Mouse (Mus musculus) embryonic facial prominence, embryonic 14.5 days (tissue): ENCODE results near the gene Tspyl3. TPM values are rescaled to one million over a fixed set of nuclear protein-coding genes. Genes with fewer than 3 reads are reported as not detected.

Experiments used
- ATAC-seq: fragments of 200-750 bp; cut with Nextera tagmentation; 2 replicates; pipeline ENCODE4 v1.8.0; 2017; ENCODE audit warnings: low read depth, moderate number of reproducible peaks, moderate TSS enrichment
- DNase-seq: peaks from one replicate; pipeline ENCODE4 v3.0.0-alpha.2; 2015; ENCODE audit warnings: low spot score
- H3K27ac ChIP-seq: fragments of 300-500 bp; sonication (generic); replicated peaks from 2 replicates; pipeline ENCODE4 v1.5.1; 2014; ENCODE audit warnings: low read depth, mild to moderate bottlenecking, low read length, moderate library complexity
- H3K27me3 ChIP-seq: fragments of 300-500 bp; sonication (generic); replicated peaks from 2 replicates; pipeline ENCODE4 v1.6.1; 2014; ENCODE audit warnings: low read length; ENCODE audit not compliant: control insufficient read depth, insufficient read depth
- H3K36me3 ChIP-seq: fragments of 300-500 bp; sonication (generic); 2 replicates; pipeline ENCODE4 v1.6.1; 2014; ENCODE audit warnings: low read length, mixed read lengths; ENCODE audit not compliant: control insufficient read depth, insufficient read depth
- H3K4me1 ChIP-seq: fragments of 300-500 bp; sonication (generic); 2 replicates; pipeline ENCODE4 v1.6.1; 2014; ENCODE audit warnings: antibody characterized with exemption, low read length; ENCODE audit not compliant: control insufficient read depth, insufficient read depth
- H3K4me2 ChIP-seq: fragments of 300-500 bp; sonication (generic); 2 replicates; pipeline ENCODE4 v1.6.1; 2014; ENCODE audit warnings: low read depth, mild to moderate bottlenecking, low read length, moderate library complexity, mixed read lengths
- H3K4me3 ChIP-seq: fragments of 300-500 bp; sonication (generic); 2 replicates; pipeline ENCODE4 v1.5.1; 2014; ENCODE audit warnings: low read depth, mild to moderate bottlenecking, low read length
- H3K9ac ChIP-seq: fragments of 300-500 bp; sonication (generic); 2 replicates; pipeline ENCODE4 v1.6.1; 2014; ENCODE audit warnings: low read depth, mild to moderate bottlenecking, low read length, moderate library complexity, mixed read lengths
- H3K9me3 ChIP-seq: fragments of 300-500 bp; sonication (generic); 2 replicates; pipeline ENCODE4 v1.6.1; 2016; ENCODE audit warnings: low read length; ENCODE audit not compliant: control insufficient read depth
- WGBS: fragments of 180-500 bp; shearing (Covaris S2); extraction: QIAGEN DNeasy Blood & Tissue Kit; methylation state at CpG from one replicate; pipeline ENCODE4 v1.1.7; 2014; 5-methylcytosine and 5-hydroxymethylcytosine counted together
- polyA plus RNA-seq: library from polyadenylated mRNA; unstranded; fragments of >200 nt; fragmentation: Nextera tagmentation; extraction: Ambion mirVana; gene quantifications from 2 replicates; pipeline ENCODE4 v1.2.1, GENCODE M21; 2014

Tspyl3 gene
- polyA plus RNA-seq, 1 experiment from 2014 or later, result 12.0 TPM

GRCm38 (mm10) chr2:153222130-153222529 lies 3.1 kb downstream of the Tspyl3 start:
- H3K36me3 ChIP-seq, result 0 out of 2 replicates have a peak, but pooled peaks cover 2% of the 10 kb centered on the region
- no peaks in the 10 kb centered on the region for H3K27me3 ChIP-seq
- DNase-seq (no peak), ATAC-seq (no peak)
- no peaks in the 10 kb centered on the region for H3K9me3 ChIP-seq
- no peak overlapping the region for H3K27ac ChIP-seq
- H3K4me2 ChIP-seq, result no peak overlapping the region
- H3K9ac ChIP-seq, result no peak overlapping the region
- peaks cover 3% of the 10 kb centered on the region; the same call in 1 of the 2 replicates for H3K4me1 ChIP-seq
- no peak overlapping the region for H3K4me3 ChIP-seq

GRCm38 (mm10) chr2:153221620-153222019 lies 3.6 kb downstream of the Tspyl3 start:
- Histone ChIP-seq H3K9ac (no peak overlapping the region), H3K27ac (no peak overlapping the region), H3K27me3 (no peaks in the 10 kb centered on the region), H3K36me3 (no peaks in the 10 kb centered on the region), H3K4me1 (peaks cover 3% of the 10 kb centered on the region; the same call in 1 of the 2 replicates), H3K9me3 (no peaks in the 10 kb centered on the region), H3K4me2 (no peak overlapping the region), H3K4me3 (no peak overlapping the region)
- DNase-seq, result no peak
- no peak for ATAC-seq
- 91% methylated on average over 4 of the region's 4 CpGs for WGBS

DNA sequence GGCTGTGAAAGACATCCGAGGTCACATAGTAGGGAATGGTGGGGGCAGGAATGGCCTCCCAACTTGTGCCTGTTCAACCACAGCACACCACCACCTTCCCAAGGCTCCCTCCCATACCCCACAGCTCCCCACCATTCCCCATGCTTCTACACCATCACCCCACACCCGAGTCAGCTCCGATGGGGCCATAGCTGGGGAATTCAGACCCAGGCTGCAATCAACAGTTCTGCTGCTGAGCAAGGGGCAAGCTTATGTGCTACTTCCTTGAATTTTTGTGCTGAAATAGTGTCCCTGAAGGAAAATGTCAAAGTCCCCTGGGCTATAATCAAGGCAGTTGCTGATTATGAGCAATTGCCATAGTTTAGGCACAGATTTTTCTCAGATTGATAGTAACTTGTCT lies 6.7 kb downstream of the Tspyl3 start:
- Histone ChIP-seq H3K9ac (no peak overlapping the region), H3K27ac (no peak overlapping the region), H3K4me3 (no peak overlapping the region), H3K4me2 (no peak overlapping the region), H3K36me3 (no peaks in the 10 kb centered on the region), H3K4me1 (no peaks in the 10 kb centered on the region), H3K9me3 (no peaks in the 10 kb centered on the region), H3K27me3 (no peaks in the 10 kb centered on the region)
- 84% methylated on average over 3 of the region's 3 CpGs for WGBS
- no peak for DNase-seq
- ATAC-seq, result no peak

GRCm38 (mm10) chr2:153217826-153218340 lies 7.4 kb downstream of the Tspyl3 start:
- no peak for ATAC-seq
- DNase-seq, result no peak
- Histone ChIP-seq H3K27me3 (no peaks in the 10 kb centered on the region), H3K4me2 (no peak overlapping the region), H3K9me3 (no peaks in the 10 kb centered on the region), H3K4me3 (no peak overlapping the region), H3K36me3 (no peaks in the 10 kb centered on the region), H3K27ac (no peak overlapping the region), H3K9ac (no peak overlapping the region), H3K4me1 (no peaks in the 10 kb centered on the region)
- WGBS, result 87% methylated on average over 10 of the region's 10 CpGs

GRCm38 (mm10) chr2:153215421-153215820 lies 9.8 kb downstream of the Tspyl3 start:
- Histone ChIP-seq H3K9me3 (no peaks in the 10 kb centered on the region), H3K9ac (no peak overlapping the region), H3K4me2 (no peak overlapping the region), H3K4me3 (no peak overlapping the region), H3K4me1 (no peaks in the 10 kb centered on the region), H3K27me3 (no peaks in the 10 kb centered on the region), H3K27ac (no peak overlapping the region), H3K36me3 (0 out of 2 replicates have a peak, but pooled peaks cover 8% of the 10 kb centered on the region)
- DNase-seq (no peak), ATAC-seq (no peak)
- WGBS, result 72% methylated on average over 4 of the region's 4 CpGs

DNA sequence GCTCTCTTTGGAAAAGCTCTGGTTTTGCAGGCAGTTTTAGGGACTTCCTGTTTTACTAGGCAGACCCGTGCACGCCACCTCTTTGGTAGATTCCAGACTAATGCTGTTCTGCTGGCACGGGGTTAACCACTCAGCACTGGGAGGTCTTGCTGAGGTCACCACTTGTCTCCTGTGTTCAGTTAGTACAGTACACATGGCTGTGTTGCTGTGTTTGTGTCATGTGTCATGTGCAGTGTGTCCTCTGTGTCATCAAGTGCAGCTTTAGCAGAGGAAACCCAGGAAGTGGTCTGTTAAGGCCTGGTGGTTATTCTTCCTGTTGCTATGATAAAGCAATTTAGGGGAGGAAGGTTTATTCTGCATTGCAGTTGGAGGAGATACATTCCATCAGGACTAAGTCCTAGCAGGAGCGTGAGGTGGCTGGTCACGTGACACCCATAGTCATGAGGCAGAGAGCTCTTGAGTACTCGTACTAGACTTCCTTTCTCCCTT lies 10.4 kb downstream of the Tspyl3 start:
- DNase-seq (no peak), ATAC-seq (no peak)
- H3K4me2 ChIP-seq, result no peak overlapping the region
- H3K9me3 ChIP-seq, result no peaks in the 10 kb centered on the region
- WGBS, result 55% methylated on average over 6 of the region's 6 CpGs
- no peaks in the 10 kb centered on the region for H3K4me1 ChIP-seq
- no peak overlapping the region for H3K9ac ChIP-seq
- H3K27me3 ChIP-seq, result no peaks in the 10 kb centered on the region
- peaks cover 14% of the 10 kb centered on the region; the same call in 1 of the 2 replicates for H3K36me3 ChIP-seq
- no peak overlapping the region for H3K4me3 ChIP-seq
- H3K27ac ChIP-seq, result no peak overlapping the region

- Histone ChIP-seq H3K4me1 (no peaks in the 10 kb centered on the region), H3K36me3 (peaks cover 26% of the 10 kb centered on the region), H3K4me2 (no peak overlapping the region), H3K27me3 (no peaks in the 10 kb centered on the region), H3K4me3 (no peak overlapping the region), H3K9ac (no peak overlapping the region), H3K9me3 (no peaks in the 10 kb centered on the region), H3K27ac (no peak overlapping the region)
- WGBS, result 82% methylated on average over 4 of the region's 4 CpGs
- ATAC-seq (no peak), DNase-seq (no peak)
Observed at GRCm38 (mm10) chr2:153213351-153213750, 11.9 kb downstream of the Tspyl3 start.

DNA sequence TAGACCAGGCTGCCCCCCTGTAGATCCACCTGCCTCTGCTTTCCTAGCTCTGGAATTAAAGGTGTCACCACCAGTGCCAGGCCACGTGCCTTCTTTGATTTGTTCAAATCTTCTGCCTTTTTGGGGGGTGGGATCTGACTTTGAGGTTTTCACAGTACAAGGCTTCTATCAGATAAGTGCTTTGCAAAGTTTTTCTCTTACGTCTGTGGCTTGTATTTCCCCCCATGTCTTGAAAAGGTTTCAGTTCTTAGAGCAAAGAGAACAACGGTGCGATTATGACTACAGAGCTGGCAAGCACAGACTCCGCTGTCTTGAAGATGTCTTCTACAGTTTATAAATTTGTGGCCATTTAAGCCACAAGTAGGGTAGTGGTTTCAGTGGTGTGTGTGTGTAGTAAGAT lies 13.8 kb downstream of the Tspyl3 start:
- DNase-seq, result no peak
- no peak overlapping the region for H3K27ac ChIP-seq
- no peak overlapping the region for H3K9ac ChIP-seq
- no peaks in the 10 kb centered on the region for H3K27me3 ChIP-seq
- WGBS, result 92% methylated on average over 5 of the region's 5 CpGs
- H3K4me2 ChIP-seq, result no peak overlapping the region
- no peaks in the 10 kb centered on the region for H3K9me3 ChIP-seq
- peaks cover 43% of the 10 kb centered on the region for H3K36me3 ChIP-seq
- no peak overlapping the region for H3K4me3 ChIP-seq
- H3K4me1 ChIP-seq, result no peaks in the 10 kb centered on the region
- ATAC-seq, result no peak

GRCm38 (mm10) chr2:153209286-153209685 lies 16.0 kb downstream of the Tspyl3 start:
- DNase-seq (no peak), ATAC-seq (no peak)
- no peaks in the 10 kb centered on the region for H3K4me1 ChIP-seq
- H3K9me3 ChIP-seq, result no peaks in the 10 kb centered on the region
- H3K4me3 ChIP-seq, result no peak overlapping the region
- peaks cover 63% of the 10 kb centered on the region for H3K36me3 ChIP-seq
- H3K4me2 ChIP-seq, result no peak overlapping the region
- H3K27me3 ChIP-seq, result no peaks in the 10 kb centered on the region
- H3K9ac ChIP-seq, result no peak overlapping the region
- WGBS, result 94% methylated on average over 5 of the region's 5 CpGs
- H3K27ac ChIP-seq, result no peak overlapping the region
